Mouse (Mus musculus) myocyte (in vitro differentiated cells): ENCODE data around the gene Nradd.

Experiments used
- CEBPB ChIP-seq: IDR thresholded peaks from 2 replicates; pipeline ENCODE4 v1.6.1; 2011; ENCODE audit warnings: mild to moderate bottlenecking, moderate library complexity; ENCODE audit not compliant: poor library complexity, insufficient read depth, severe bottlenecking
- E2F4 ChIP-seq: IDR thresholded peaks from one replicate; pipeline ENCODE4 v1.6.1; 2011; ENCODE audit warnings: mild to moderate bottlenecking, control low read depth, moderate library complexity; ENCODE audit not compliant: insufficient read depth
- MAX ChIP-seq: IDR thresholded peaks from one replicate; pipeline ENCODE4 v1.6.1; 2011; ENCODE audit warnings: low read depth, mild to moderate bottlenecking, control low read depth
- MYOD1 ChIP-seq, 3 experiments: IDR thresholded peaks; one replicate each; pipeline ENCODE4 v1.6.1; 2011; ENCODE audit warnings: control low read depth in 2 of 3, low read depth in 2 of 3, mild to moderate bottlenecking in 2 of 3, moderate library complexity in 1 of 3; ENCODE audit not compliant: insufficient read length in 2 of 3, control insufficient read depth in 1 of 3
- MYOG ChIP-seq, 3 experiments: IDR thresholded peaks; one replicate each; pipeline ENCODE4 v1.6.1; 2011; ENCODE audit warnings: control low read depth in 2 of 3, low read depth in 2 of 3, mild to moderate bottlenecking in 2 of 3; ENCODE audit not compliant: insufficient read length in 2 of 3, control insufficient read depth in 1 of 3, insufficient read depth in 1 of 3
- POLR2A ChIP-seq: IDR thresholded peaks from one replicate; pipeline ENCODE4 v1.6.1; 2011; ENCODE audit warnings: low read depth, mild to moderate bottlenecking, control low read depth, moderate library complexity; ENCODE audit not compliant: insufficient read length
- POLR2AphosphoS2 ChIP-seq: IDR thresholded peaks from one replicate; pipeline ENCODE4 v1.6.1; 2011; ENCODE audit warnings: low read depth, control low read depth; ENCODE audit not compliant: insufficient read length
- REST ChIP-seq: IDR thresholded peaks from one replicate; pipeline ENCODE4 v1.6.1; 2011; ENCODE audit warnings: mild to moderate bottlenecking, control low read depth, moderate library complexity; ENCODE audit not compliant: insufficient read depth, insufficient read length
- TCF12 ChIP-seq: IDR thresholded peaks from one replicate; pipeline ENCODE4 v1.6.1; 2011; ENCODE audit warnings: mild to moderate bottlenecking, control low read depth; ENCODE audit not compliant: poor library complexity, insufficient read depth, severe bottlenecking
- USF1 ChIP-seq: IDR thresholded peaks from one replicate; pipeline ENCODE4 v1.6.1; 2011; ENCODE audit warnings: low read depth, mild to moderate bottlenecking, control low read depth, moderate library complexity

GRCm38 (mm10) chr9:110625350-110625908 is 1.2 kb upstream of the Nradd start:
- no peak for TF ChIP-seq POLR2A
- TF ChIP-seq CEBPB, result no peak
- no peak for TF ChIP-seq MAX
- TF ChIP-seq USF1, result no peak
- TF ChIP-seq POLR2AphosphoS2, result no peak
- no peak for TF ChIP-seq E2F4
- no peak for TF ChIP-seq MYOD1 (IDR thresholded peaks at IDR 0.05; ENCODE audit: control insufficient read depth in 1 of 3, insufficient read length in 2 of 3, low read depth in 2 of 3)
- TF ChIP-seq MYOG (IDR thresholded peaks at IDR 0.05; ENCODE audit: control insufficient read depth in 1 of 3, insufficient read depth in 1 of 3, insufficient read length in 2 of 3, low read depth in 2 of 3), result no peak
- no peak for TF ChIP-seq REST
- no peak for TF ChIP-seq TCF12
